In genomic region chr5:135782901-135783300, GRCm38 (mm10) we compare ENCODE assay signal across 20 mouse cellular contexts. TPM values are rescaled to one million over a fixed set of nuclear protein-coding genes. Genes with fewer than 3 reads are reported as not detected.
"Had no signal": no experiment of that assay in that cellular context is flagged by ENCODE, and none has a peak within 500 bp of the region (broad histone marks: within the 10 kb centered on the region; RNA-seq: fewer than 3 reads in every experiment).

No protein-coding gene starts in this region.

- H3K9ac ChIP-seq: liver, embryonic 13.5 days; lung, embryonic 14.5 days; midbrain, embryonic 13.5 days had no signal

- H3K4me3 ChIP-seq: layer of hippocampus, adult 2 months; liver, embryonic 13.5 days; midbrain, embryonic 13.5 days had no signal

- H3K27ac ChIP-seq: layer of hippocampus, adult 2 months; liver, embryonic 13.5 days; macrophage; midbrain, embryonic 13.5 days; stomach, postnatal 0 days had no signal

- H3K4me2 ChIP-seq: liver, embryonic 13.5 days; lung, embryonic 14.5 days; midbrain, embryonic 13.5 days had no signal

- H3K9me3 ChIP-seq: liver, embryonic 13.5 days; midbrain, embryonic 13.5 days had no signal

- H3K27me3 ChIP-seq: liver, embryonic 13.5 days; midbrain, embryonic 13.5 days had no signal

- ATAC-seq: lung, postnatal 0 days; midbrain, embryonic 13.5 days had no signal

- DNase-seq: kidney, adult 11 months; kidney, adult 9 months; kidney, postnatal 14 days; layer of hippocampus, adult 9-11 months; liver, embryonic 13.5 days; lung, embryonic 14.5 days; thymus, adult 2 months; thymus, postnatal 25 days had no signal

RNA-seq across cellular contexts. Expression of gene Styxl1, which starts 4.7 kb away (rescaled TPM):
- total RNA-seq: layer of hippocampus, adult 2 months; left cerebral cortex, adult 18-20 months; left cerebral cortex, postnatal 36 days; midbrain, postnatal 0 days had no signal
- polyA plus RNA-seq: limb, embryonic 11.5 days; liver, embryonic 13.5 days; lung, embryonic 14.5 days; macrophage; neural tube, embryonic 11.5 days had no signal

RNA-seq across cellular contexts. Expression of gene Srrm3, which starts 23.8 kb away (rescaled TPM):
- total RNA-seq: megakaryocyte, adult 5-6 weeks had no signal
- polyA plus RNA-seq: limb, embryonic 11.5 days; liver, embryonic 13.5 days; liver, embryonic 16.5 days; lung, postnatal 0 days; macrophage had no signal
